Mouse (Mus musculus): ENCODE measurements around the gene Rpl13a. TPM values are rescaled to one million over a fixed set of nuclear protein-coding genes. Genes with fewer than 3 reads are reported as not detected.

The Rpl13a gene
- polyA plus RNA-seq, 1 experiment: 1,193 TPM

DNA sequence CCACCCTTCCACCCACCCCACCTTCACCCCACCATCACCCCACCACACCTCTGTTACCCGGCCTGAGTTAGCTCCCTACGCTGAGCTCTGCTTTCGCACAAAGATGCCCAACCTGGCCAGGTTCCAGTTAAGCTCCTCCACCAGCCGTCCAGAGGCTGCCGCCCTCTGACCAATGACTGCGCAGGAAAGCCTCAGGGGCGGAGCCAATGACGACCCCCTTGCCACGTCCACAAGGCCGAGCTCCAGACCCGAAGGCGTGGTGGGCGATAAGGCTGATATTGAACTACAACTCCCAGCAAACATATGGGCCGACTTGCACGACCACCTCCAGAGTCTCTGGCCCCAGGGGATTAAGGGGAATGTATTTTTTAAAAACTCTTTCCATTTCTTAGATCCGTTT lies 36.5 kb downstream of the Rpl13a start, which contains the start of gene Rcn3:
Gene Rcn3 (minus strand): TSS at position 174 of the 400 bp plus-strand sequence.
- H3K27me3 ChIP-seq (ENCODE audit: control insufficient read depth, insufficient read depth, low read length): peaks cover 12% of the 10 kb centered on the region
- H3K4me3 ChIP-seq (ENCODE audit: low read depth, low read length): peak within 1 kb of the TSS; percentile 52
- peak within 1 kb of the TSS; percentile 46 for H3K27ac ChIP-seq (ENCODE audit: insufficient read depth, low read depth, low read length)
- H3K36me3 ChIP-seq (ENCODE audit: control insufficient read depth, insufficient read depth, low read length): peaks cover 8% of the 10 kb centered on the region; the same call in 1 of the 2 replicates
- 3% methylated on average over 16 of the region's 16 CpGs for WGBS
- TF ChIP-seq POLR2A (IDR thresholded peaks at IDR 0.05; ENCODE audit: low read depth, low read length): no peak
- no peak for TF ChIP-seq CTCF (IDR thresholded peaks at IDR 0.05; ENCODE audit: extremely low read depth, insufficient read length, insufficient replicate concordance, low read depth, low read length)
- peaks cover 5% of the 10 kb centered on the region for H3K4me1 ChIP-seq (ENCODE audit: control insufficient read depth, insufficient read depth, insufficient read length, low read length)

DNA sequence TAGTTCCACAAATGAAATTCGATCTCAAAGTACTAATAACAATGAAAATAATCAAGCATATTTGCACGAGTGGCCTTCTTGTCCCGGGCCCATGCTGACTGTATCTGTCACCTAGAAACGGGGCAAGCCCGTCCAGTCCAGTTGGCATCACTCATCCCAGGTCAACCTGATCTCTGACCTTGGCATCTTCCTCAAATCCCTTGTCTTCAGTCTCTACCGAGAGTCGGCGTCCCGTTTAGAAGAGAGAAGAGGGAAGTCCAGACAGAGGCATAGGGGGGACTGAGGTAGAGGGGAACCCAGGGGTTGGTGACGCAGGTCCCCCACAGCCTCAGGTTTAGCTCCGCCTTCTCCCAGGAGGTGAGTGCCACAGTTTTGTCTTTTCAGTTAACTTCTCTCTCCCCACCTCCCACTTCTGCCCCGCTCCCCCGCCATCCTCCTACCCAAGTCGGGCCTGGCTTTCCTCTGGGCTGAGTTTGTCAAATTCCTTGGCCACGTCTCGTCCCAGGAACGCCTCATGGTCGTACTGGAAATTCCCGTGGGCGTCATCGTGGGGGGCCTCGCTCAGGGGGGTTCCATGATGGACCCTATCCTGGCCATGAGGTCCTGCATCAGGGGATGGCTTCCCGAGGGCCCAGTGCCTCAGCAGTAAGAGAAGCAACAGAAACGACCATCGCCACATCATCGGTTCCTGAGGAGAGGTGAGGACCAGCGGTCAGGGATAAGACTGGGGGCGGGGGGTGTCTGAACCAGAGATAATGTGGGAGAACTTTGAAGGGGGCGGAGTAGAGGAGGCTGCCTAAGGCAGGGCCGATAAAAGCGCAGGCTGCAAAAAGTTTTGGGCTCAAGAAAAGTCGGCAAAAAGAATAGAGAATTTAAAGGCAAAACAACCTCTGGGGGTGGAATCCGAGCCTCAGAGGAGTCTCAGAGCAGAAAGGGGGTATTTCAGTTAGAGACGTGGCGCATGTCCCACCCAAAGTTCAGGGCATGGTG lies 37.3 kb downstream of the Rpl13a start:
- Histone ChIP-seq H3K36me3 (ENCODE audit: control insufficient read depth, insufficient read depth, low read length) (peaks cover 4% of the 10 kb centered on the region; the same call in 1 of the 2 replicates), H3K27me3 (ENCODE audit: control insufficient read depth, insufficient read depth, low read length) (peaks cover 12% of the 10 kb centered on the region), H3K4me1 (ENCODE audit: control insufficient read depth, insufficient read depth, insufficient read length, low read length) (peaks cover 5% of the 10 kb centered on the region), H3K27ac (ENCODE audit: insufficient read depth, low read depth, low read length) (peak overlapping the region; percentile 46), H3K4me3 (ENCODE audit: low read depth, low read length) (peak overlapping the region; percentile 52)
- 28% methylated on average over 35 of the region's 35 CpGs for WGBS
- TF ChIP-seq POLR2A (IDR thresholded peaks at IDR 0.05; ENCODE audit: low read depth, low read length): no peak
- TF ChIP-seq CTCF (IDR thresholded peaks at IDR 0.05; ENCODE audit: extremely low read depth, insufficient read length, insufficient replicate concordance, low read depth, low read length): no peak

- WGBS: 72% methylated on average over 13 of the region's 13 CpGs
- H3K36me3 ChIP-seq (ENCODE audit: control insufficient read depth, insufficient read depth, low read length): 0 out of 2 replicates have a peak, but pooled peaks cover 2% of the 10 kb centered on the region
- H3K4me1 ChIP-seq (ENCODE audit: control insufficient read depth, insufficient read depth, insufficient read length, low read length): peaks cover 5% of the 10 kb centered on the region
- no peak overlapping the region for H3K27ac ChIP-seq (ENCODE audit: insufficient read depth, low read depth, low read length)
- peaks cover 12% of the 10 kb centered on the region for H3K27me3 ChIP-seq (ENCODE audit: control insufficient read depth, insufficient read depth, low read length)
- no peak for TF ChIP-seq CTCF (IDR thresholded peaks at IDR 0.05; ENCODE audit: extremely low read depth, insufficient read length, insufficient replicate concordance, low read depth, low read length)
- TF ChIP-seq POLR2A (IDR thresholded peaks at IDR 0.05; ENCODE audit: low read depth, low read length): no peak
- H3K4me3 ChIP-seq (ENCODE audit: low read depth, low read length): no peak overlapping the region
Measured at GRCm38 (mm10) chr7:45090251-45090977, 38.1 kb downstream of the Rpl13a start.

- Histone ChIP-seq H3K36me3 (ENCODE audit: control insufficient read depth, insufficient read depth, low read length) (no peaks in the 10 kb centered on the region), H3K27ac (ENCODE audit: insufficient read depth, low read depth, low read length) (no peak overlapping the region), H3K4me1 (ENCODE audit: control insufficient read depth, insufficient read depth, insufficient read length, low read length) (peaks cover 5% of the 10 kb centered on the region), H3K27me3 (ENCODE audit: control insufficient read depth, insufficient read depth, low read length) (peaks cover 12% of the 10 kb centered on the region), H3K4me3 (ENCODE audit: low read depth, low read length) (no peak overlapping the region)
- TF ChIP-seq CTCF (IDR thresholded peaks at IDR 0.05; ENCODE audit: extremely low read depth, insufficient read length, insufficient replicate concordance, low read depth, low read length) (no peak), POLR2A (IDR thresholded peaks at IDR 0.05; ENCODE audit: low read depth, low read length) (no peak)
- WGBS: 90% methylated on average over 17 of the region's 17 CpGs
Measured at GRCm38 (mm10) chr7:45088597-45088996, 40.0 kb downstream of the Rpl13a start.

DNA sequence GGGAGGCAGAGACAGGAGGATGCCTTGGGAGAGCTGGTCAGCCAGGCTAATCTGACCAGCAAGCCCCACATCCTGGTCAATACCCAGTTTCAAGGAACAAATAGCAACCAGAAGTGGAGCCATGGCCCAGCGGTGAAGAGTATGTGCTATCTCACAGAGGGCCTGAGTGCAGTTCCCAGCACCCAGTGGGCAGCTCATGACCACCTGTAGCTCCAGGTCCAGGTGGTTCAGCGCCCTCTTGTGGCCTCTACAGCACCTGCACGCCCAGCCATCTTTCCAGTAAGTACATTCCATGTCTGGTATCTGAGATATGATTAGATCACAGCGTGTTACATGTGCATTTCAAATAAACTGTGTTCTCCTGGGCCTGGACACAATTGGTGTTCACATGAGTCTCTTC lies 42.5 kb downstream of the Rpl13a start:
- Histone ChIP-seq H3K36me3 (ENCODE audit: control insufficient read depth, insufficient read depth, low read length) (no peaks in the 10 kb centered on the region), H3K4me1 (ENCODE audit: control insufficient read depth, insufficient read depth, insufficient read length, low read length) (peaks cover 9% of the 10 kb centered on the region), H3K27me3 (ENCODE audit: control insufficient read depth, insufficient read depth, low read length) (peaks cover 1% of the 10 kb centered on the region; the same call in 1 of the 2 replicates), H3K27ac (ENCODE audit: insufficient read depth, low read depth, low read length) (no peak overlapping the region), H3K4me3 (ENCODE audit: low read depth, low read length) (no peak overlapping the region)
- TF ChIP-seq CTCF (IDR thresholded peaks at IDR 0.05; ENCODE audit: extremely low read depth, insufficient read length, insufficient replicate concordance, low read depth, low read length) (no peak), POLR2A (IDR thresholded peaks at IDR 0.05; ENCODE audit: low read depth, low read length) (no peak)
- 81% methylated on average over 4 of the region's 4 CpGs for WGBS

GRCm38 (mm10) chr7:45083300-45083890 lies 45.2 kb downstream of the Rpl13a start:
- Histone ChIP-seq H3K4me1 (ENCODE audit: control insufficient read depth, insufficient read depth, insufficient read length, low read length) (peaks cover 8% of the 10 kb centered on the region), H3K27me3 (ENCODE audit: control insufficient read depth, insufficient read depth, low read length) (no peaks in the 10 kb centered on the region), H3K27ac (ENCODE audit: insufficient read depth, low read depth, low read length) (peak overlapping the region; percentile 55), H3K4me3 (ENCODE audit: low read depth, low read length) (peak overlapping the region; percentile 32), H3K36me3 (ENCODE audit: control insufficient read depth, insufficient read depth, low read length) (no peaks in the 10 kb centered on the region)
- 74% methylated on average over 22 of the region's 22 CpGs for WGBS
- TF ChIP-seq CTCF (IDR thresholded peaks at IDR 0.05; ENCODE audit: extremely low read depth, insufficient read length, insufficient replicate concordance, low read depth, low read length) (no peak), POLR2A (IDR thresholded peaks at IDR 0.05; ENCODE audit: low read depth, low read length) (no peak)
